8 mouse cellular contexts compared by ENCODE assay signal in the genomic region with DNA sequence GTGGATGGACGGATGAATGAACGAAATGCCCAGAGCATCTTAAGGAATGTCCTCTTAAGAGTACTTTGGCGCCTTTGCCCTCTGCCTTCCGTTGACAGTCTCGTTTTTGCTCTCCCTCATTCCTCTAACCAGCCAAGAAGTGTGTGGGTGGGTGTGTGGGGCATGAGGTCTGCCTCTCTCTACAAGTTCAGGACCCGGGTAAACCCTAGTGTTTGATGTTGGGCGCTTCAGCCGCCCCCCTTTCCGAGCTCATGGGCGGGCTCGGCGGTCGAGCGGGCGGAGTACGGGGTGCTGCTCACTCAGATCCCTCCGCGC. TPM values are rescaled to one million over a fixed set of nuclear protein-coding genes. Genes with fewer than 3 reads are reported as not detected.
DNase-seq lines count a peak whose midpoint lies in the region; ATAC-seq and TF ChIP-seq lines count a peak whose summit lies in the region.

No protein-coding gene starts in this region.

- H3K79me2 ChIP-seq in MEL (ENCODE audit: control insufficient read depth, insufficient read depth, low read length, poor library complexity), result peaks cover 38% of the 10 kb centered on the region

- TF ChIP-seq POLR2A in MEL (IDR thresholded peaks at IDR 0.05; ENCODE audit: control insufficient read depth in 1 of 2, insufficient read depth in 1 of 2, low read depth in 1 of 2, low read length in 2 of 2, poor library complexity in 1 of 2), result no peak

- ATAC-seq in heart, embryonic 13.5 days (ENCODE audit: extremely low read depth, insufficient number of reproducible peaks, low FRiP score, low TSS enrichment), result no peak; the same call in 1 of the 2 replicates
- ATAC-seq in forebrain, postnatal 0 days, result no peak
- ATAC-seq in megakaryocyte, adult 5-6 weeks (ENCODE audit: poor library complexity, severe bottlenecking), result peak; percentile 23

- no peak overlapping the region; the same call in 1 of the 2 replicates for H3K27ac ChIP-seq in heart, embryonic 13.5 days (replicated peaks)
- H3K27ac ChIP-seq in MEL (ENCODE audit: control insufficient read depth, low read depth, low read length), result peak overlapping the region; percentile 53; the same call in 1 of the 2 replicates
- no peak overlapping the region for H3K27ac ChIP-seq in forebrain, postnatal 0 days (ENCODE audit: low read depth, low read length)

- no peak for TF ChIP-seq CTCF in MEL (IDR thresholded peaks at IDR 0.05 in 2 of 3, conservative IDR thresholded peaks at IDR 0.05 in 1 of 3; ENCODE audit: control insufficient read depth in 1 of 3, insufficient read depth in 1 of 3, low read depth in 2 of 3, low read length in 3 of 3, poor library complexity in 1 of 3, severe bottlenecking in 1 of 3)
- no peak for TF ChIP-seq CTCF in forebrain, postnatal 0 days (IDR thresholded peaks at IDR 0.05; ENCODE audit: low read depth)

- peak overlapping the region; percentile 75 for H3K4me2 ChIP-seq in heart, embryonic 13.5 days
- H3K4me2 ChIP-seq in forebrain, postnatal 0 days (ENCODE audit: low read depth), result peak overlapping the region; percentile 94

- no peaks in the 10 kb centered on the region for H3K36me3 ChIP-seq in heart, embryonic 13.5 days
- H3K36me3 ChIP-seq in MEL (ENCODE audit: control insufficient read depth in 1 of 2, insufficient read depth in 2 of 2, low read length in 2 of 2), result peaks cover 0 to 32% of the 10 kb centered on the region in 2 experiments; a peak in 2 of 4 replicates
- no peaks in the 10 kb centered on the region for H3K36me3 ChIP-seq in forebrain, postnatal 0 days (ENCODE audit: insufficient read depth)

- no peak for DNase-seq in heart, adult 11 months
- DNase-seq in MEL (ENCODE audit: low read depth, low spot score), result no peak
- DNase-seq in forebrain, postnatal 0 days, result no peak
- no peak for DNase-seq in frontal cortex, postnatal 10 days (ENCODE audit: low spot score in 2 of 2)
- DNase-seq in right cerebral cortex, postnatal 36 days (ENCODE audit: low spot score in 2 of 2), result no peak
- DNase-seq in kidney, adult 9 months, result no peak

- peaks cover 5% of the 10 kb centered on the region for H3K27me3 ChIP-seq in heart, embryonic 13.5 days (replicated peaks)
- H3K27me3 ChIP-seq in MEL (ENCODE audit: control insufficient read depth in 1 of 2, insufficient read depth in 2 of 2, low read length in 2 of 2), result no peaks in the 10 kb centered on the region
- no peaks in the 10 kb centered on the region; the same call in 1 of the 2 replicates for H3K27me3 ChIP-seq in forebrain, postnatal 0 days (ENCODE audit: insufficient read depth, low read length)

- H3K4me3 ChIP-seq in heart, embryonic 13.5 days, result peak overlapping the region; percentile 77
- H3K4me3 ChIP-seq in MEL (ENCODE audit: control insufficient read depth in 1 of 2, insufficient read depth in 1 of 2, low read depth in 2 of 2, low read length in 2 of 2), result peak overlapping the region; percentile 83 to 88
- peak overlapping the region; percentile 77 for H3K4me3 ChIP-seq in forebrain, postnatal 0 days (ENCODE audit: low read depth, low read length)

- H3K4me1 ChIP-seq in heart, embryonic 13.5 days, result peaks cover 40% of the 10 kb centered on the region
- H3K4me1 ChIP-seq in MEL (ENCODE audit: control insufficient read depth in 1 of 2, insufficient read depth in 2 of 2, low read length in 2 of 2), result peaks cover 8 to 29% of the 10 kb centered on the region in 2 experiments
- peaks cover 2% of the 10 kb centered on the region for H3K4me1 ChIP-seq in forebrain, postnatal 0 days (ENCODE audit: insufficient read depth)

- H3K9ac ChIP-seq in heart, embryonic 13.5 days, result peak overlapping the region; percentile 84
- peak overlapping the region; percentile 86 for H3K9ac ChIP-seq in MEL (ENCODE audit: control insufficient read depth, low read depth, low read length, poor library complexity, severe bottlenecking)
- H3K9ac ChIP-seq in forebrain, postnatal 0 days, result peak overlapping the region; percentile 71

- no peaks in the 10 kb centered on the region for H3K9me3 ChIP-seq in heart, embryonic 13.5 days
- H3K9me3 ChIP-seq in MEL (replicated peaks; ENCODE audit: insufficient read depth, low read length), result no peaks in the 10 kb centered on the region
- H3K9me3 ChIP-seq in forebrain, postnatal 0 days (ENCODE audit: low read length), result no peaks in the 10 kb centered on the region

- under 1% methylated on average over 18 of the region's 18 CpGs for WGBS in heart, embryonic 13.5 days
- 1% methylated on average over 18 of the region's 18 CpGs for WGBS in forebrain, postnatal 0 days

- no peak for TF ChIP-seq RAD21 in MEL (IDR thresholded peaks at IDR 0.05; ENCODE audit: low read depth, low read length)

- TF ChIP-seq EP300 in MEL (IDR thresholded peaks at IDR 0.05; ENCODE audit: low read depth in 1 of 2, low read length in 2 of 2), result no peak; a peak in 1 of 4 replicates

TF ChIP-seq in MEL, 35 proteins besides CTCF, POLR2A, EP300 and RAD21:
- TF ChIP-seq ETS1 (IDR thresholded peaks at IDR 0.05; ENCODE audit: low read depth, low read length) (no peak), UBTF (IDR thresholded peaks at IDR 0.05; ENCODE audit: borderline replicate concordance, insufficient read depth, low read depth, low read length) (no peak), MAFK (IDR thresholded peaks at IDR 0.05; ENCODE audit: borderline replicate concordance, low read depth, low read length) (no peak), BHLHE40 (IDR thresholded peaks at IDR 0.05; ENCODE audit: borderline replicate concordance, low read depth, low read length) (no peak), KAT2A (conservative IDR thresholded peaks at IDR 0.05; ENCODE audit: low read depth, low read length) (no peak), MYB (IDR thresholded peaks at IDR 0.05; ENCODE audit: low read depth, low read length) (no peak)

RNA-seq across cellular contexts. Expression of a gene that starts 0.3 kb away (rescaled TPM):
- 11.9 and 12.1 TPM in 2 replicates for polyA plus RNA-seq in heart, embryonic 13.5 days (2015; fragmentation: Nextera tagmentation; extraction: Ambion mirVana)
- 16.6 and 22.7 TPM in 2 replicates for total RNA-seq in MEL (2012; rRNA removed)
- polyA plus RNA-seq in MEL (2012; ENCODE audit: insufficient read depth in 1 of 2, insufficient read length in 2 of 2, low read depth in 1 of 2, low replicate concordance in 2 of 2, missing spikeins in 1 of 2), result 10 to 100 TPM; 16.2 to 36.6 TPM
- total RNA-seq in forebrain, postnatal 0 days (2014; rRNA removed), result 16.6 and 28.4 TPM in 2 replicates
- 5.9 and 8.1 TPM in 2 replicates for polyA plus RNA-seq in forebrain, postnatal 0 days (2015; fragmentation: Nextera tagmentation; extraction: Ambion mirVana)
- 92.1 and 97.4 TPM in 2 replicates for total RNA-seq in megakaryocyte, adult 5-6 weeks (2015)
- total RNA-seq in megakaryocyte, adult 5-6 weeks (2017), result 81.7 and 104 TPM in 2 replicates
